Mouse (Mus musculus): ENCODE measurements around the gene Nt5c1b.

The Nt5c1b gene

DNA sequence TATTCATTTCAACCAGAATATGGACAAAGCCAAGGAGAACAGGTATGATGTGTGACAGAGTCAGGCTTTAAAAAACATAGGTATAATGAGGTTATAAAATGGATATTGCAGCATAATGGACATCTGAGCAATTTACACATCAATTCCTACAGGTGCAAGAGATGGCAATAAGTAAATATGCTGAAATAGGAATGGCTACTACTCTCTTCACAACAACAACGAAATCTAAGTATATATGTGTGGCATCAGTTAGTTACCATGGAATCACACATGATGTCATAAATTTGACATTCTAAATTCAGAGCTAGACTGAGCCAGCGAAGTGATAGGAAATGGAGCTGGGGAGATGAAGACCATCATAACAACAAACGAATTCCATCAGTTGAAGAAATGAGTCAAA lies at the start of gene Nt5c1b:
Nt5c1b (plus strand) TSS at position 301 of the 400 bp plus-strand sequence.
- DNase-seq = no peak

- no peak for DNase-seq
Measured at GRCm38 (mm10) chr12:10327651-10328050, 42.1 kb upstream of the Nt5c1b start.

GRCm38 (mm10) chr12:10329460-10329859 lies 40.3 kb upstream of the Nt5c1b start:
- no peak for DNase-seq

GRCm38 (mm10) chr12:10340604-10341003 lies 29.2 kb upstream of the Nt5c1b start:
- no peak for DNase-seq

DNA sequence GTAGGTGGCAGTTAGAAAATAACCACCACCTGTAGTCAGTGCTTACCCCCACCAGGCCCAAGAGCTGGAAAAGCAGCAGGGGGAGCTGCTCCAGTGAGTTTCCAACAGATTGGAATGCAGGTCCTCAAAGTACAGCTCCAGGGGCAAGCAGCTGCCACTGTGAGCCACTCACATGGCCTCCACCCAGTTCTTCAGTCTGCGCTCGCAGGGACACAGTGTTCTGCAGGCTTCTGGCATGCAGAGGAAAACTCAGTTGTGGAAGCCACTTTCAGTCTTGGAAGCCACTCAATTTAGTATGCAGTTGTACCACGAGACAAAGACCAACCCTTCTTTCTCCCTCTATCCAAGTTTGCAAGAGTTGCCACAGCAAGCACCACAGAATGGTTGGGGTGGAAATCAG lies 19.1 kb upstream of the Nt5c1b start:
- DNase-seq = no peak

DNA sequence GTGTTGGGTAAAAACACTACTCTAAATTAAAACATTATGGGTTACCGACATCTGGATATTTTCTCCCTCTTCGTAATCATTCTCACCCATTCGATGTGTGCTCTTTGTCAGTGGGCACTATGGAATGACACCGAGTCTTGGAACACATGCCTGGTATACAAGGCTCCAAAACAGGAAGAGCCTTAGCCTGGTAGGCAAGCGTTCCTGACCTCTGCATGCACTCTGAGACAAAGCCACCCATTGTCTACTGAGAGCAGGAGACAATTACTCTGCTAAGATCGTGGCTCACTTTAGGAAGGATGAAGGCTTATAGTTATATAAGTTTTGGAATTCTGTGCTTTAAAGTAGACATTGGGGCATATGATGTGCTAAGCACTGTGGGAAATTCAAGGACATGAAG lies 12.0 kb upstream of the Nt5c1b start:
- no peak for DNase-seq

DNA sequence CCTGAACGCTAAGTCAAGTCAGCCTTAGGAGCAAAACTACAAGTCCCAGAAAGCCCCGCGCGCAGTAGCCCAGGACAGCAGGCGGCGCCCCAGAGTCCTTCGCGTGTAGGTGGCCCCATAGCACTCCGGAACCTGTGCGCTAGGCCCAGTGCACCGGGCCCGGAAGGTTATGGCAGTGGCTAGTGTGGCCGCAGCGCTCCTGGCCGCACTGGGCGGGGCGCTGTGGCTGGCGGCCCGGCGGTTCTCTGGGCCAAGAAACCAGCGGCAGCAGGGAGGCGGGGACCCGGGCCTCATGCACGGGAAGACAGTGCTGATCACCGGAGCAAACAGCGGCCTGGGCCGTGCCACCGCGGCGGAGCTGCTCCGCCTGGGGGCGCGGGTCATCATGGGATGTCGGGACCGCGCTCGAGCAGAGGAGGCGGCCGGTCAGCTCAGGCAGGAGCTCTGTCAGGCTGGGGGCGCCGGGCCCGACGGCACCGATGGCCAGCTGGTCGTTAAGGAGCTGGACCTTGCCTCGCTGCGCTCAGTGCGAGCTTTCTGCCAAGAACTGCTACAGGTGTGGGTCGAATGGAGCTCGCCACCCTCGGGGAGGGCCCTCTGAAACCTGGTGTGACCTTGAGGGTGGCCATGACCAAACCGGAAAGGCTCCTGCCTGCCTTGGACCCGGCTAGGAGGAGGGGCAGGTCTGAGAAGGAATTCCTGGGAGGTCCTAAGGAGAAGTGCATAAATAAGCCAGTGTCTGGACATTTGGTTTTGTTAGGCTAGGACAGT lies 21.1 kb downstream of the Nt5c1b start, which contains the start of gene Rdh14:
Rdh14 (plus strand) TSS at position 102 of the 771 bp plus-strand sequence.
- DNase-seq = peak; percentile 93

DNA sequence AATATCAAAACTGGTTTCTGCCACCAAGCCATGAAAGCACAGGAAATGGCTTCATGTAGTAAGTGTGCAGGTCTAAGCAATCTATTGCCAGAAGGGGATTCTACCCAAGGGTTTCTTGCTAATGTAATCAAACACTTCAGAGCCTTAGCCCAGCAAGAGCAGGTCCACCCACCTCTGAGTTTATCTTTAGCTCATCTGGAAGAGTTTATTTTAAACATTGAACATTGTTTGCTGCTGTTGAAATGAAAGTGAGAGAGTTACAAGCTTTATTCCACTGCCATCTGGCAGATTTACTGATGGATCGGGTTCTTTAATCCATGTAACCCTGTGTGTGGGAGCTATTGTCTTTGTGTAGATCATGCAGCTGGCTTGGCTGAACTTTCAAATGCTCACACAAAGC lies 31.0 kb downstream of the Nt5c1b start:
- no peak for DNase-seq

- DNase-seq = no peak
Measured at GRCm38 (mm10) chr12:10402421-10403115, 32.8 kb downstream of the Nt5c1b start.

DNA sequence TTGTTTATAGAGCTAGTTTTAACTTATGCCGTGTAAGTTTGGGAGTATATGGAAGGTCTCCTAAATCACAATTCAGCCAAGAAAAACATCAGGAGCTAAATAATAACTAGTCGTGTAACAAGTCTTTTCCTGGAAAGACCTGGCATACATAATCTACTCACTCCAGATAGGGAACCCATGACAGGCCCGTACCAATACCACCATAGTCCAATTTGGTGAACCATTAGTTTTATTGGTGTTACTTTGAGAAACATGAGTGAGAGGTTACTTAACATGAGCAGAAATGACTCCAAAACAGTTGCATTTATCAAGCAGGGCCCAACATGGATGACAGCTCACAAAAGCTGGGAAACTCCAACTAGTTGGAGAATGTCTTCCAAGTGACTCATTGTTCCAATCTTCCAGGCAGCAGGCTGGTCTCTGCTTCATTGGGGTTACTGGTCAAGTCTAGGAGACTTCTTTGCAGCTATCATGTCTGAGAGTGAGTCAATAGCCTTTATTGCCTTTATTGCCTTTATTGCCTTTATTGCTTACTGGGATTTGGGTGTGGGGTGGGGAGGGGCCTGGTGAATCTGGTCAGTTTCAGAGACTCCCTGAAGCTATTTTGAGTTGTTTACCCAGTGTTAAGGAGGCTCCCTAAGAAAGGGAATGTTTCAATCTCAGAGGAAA lies 40.9 kb downstream of the Nt5c1b start:
- no peak for DNase-seq

DNA sequence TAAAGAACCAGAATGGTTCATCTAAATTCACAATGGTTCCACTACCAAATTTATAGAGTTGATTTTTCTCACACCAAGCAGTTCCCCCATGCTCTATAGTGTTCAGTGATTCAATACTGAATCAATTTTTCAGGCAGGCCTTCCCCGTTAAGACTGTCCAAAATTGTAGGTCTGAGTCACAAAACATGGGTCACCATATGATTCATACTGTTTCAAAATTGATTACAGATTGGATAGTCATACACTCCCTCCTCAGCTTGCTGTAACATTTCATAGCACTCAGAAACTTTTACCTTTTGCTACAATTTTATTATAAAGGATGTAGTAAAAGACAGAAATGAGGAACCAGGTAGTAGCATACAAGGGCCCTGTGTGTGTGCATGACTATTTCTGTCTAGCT lies 41.7 kb downstream of the Nt5c1b start:
- no peak for DNase-seq

DNA sequence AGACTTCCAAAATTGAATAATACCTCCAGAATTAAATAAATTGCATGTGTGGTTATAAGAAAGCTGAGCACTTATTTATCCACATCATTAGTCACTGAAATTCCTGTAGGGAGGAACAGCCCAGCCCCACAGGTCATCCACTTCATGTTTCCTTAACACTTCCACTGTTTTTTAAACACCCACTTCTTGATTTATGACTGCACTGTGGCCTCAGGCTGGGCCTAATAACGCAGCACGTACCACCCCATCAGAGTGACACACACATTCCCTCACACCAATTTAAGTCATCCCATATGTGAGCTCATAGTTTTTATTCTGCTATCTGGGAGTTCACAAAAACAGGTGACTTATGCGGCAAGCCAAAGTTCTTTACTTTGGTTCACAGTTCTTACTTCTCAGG lies 52.6 kb downstream of the Nt5c1b start:
- no peak for DNase-seq

DNA sequence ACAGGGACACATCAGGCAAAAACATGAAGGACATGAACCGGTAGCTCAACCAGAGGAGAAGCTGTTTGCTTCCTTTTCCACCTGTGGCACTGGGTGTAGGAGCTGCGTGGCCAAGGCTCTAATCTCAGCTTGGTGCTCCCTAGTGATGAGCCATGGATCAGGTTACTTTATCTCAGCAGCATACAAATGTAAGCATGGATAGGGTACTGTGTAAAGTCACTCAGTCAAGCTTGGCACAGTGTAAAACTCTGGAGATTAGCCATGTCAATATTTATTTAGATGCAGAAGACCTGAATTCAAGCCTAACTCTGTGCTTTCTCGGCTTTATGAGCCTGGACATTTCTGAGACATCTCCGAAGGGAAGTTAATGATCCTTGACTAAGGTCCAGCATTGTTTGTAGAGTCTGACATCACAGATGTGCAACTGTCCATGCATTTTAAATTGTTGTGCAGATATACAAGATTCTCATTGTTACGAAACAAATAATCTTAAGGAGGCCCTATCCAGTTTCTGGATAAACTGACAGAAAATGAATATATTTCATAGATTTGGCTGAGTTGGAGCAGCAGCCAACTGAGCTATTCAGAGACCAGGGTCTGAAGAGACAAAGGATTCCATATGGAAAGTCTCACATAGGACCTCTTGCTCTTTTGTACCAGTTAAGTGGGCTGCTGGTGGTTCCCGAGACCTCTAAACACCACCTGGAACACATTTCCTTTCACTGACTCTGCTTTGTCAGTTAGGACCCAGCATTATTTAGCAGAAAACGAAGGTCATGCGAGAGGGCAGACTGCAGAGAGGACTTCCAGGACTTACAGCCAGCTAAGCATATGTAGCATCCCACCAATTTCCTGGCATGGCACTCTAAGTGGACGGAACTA lies 56.5 kb downstream of the Nt5c1b start:
- no peak for DNase-seq

DNA sequence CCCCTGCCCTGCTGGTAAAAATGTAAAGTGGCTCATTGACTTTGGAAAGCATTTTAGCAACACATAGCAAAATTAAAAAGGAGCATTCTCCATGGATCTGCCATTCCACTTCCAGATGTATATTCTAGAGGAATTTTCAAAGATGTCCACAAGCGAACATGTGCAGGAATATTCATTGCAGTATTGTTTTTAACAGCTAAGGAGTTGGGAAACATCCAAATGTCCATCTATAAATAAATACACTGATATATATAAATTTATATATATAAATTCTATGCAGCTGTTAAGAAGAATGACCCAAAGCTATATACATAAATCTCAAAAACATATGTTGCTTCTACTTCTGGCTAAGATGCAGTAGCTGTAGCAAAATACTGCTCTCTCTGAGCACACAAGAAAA lies 61.2 kb downstream of the Nt5c1b start:
- no peak for DNase-seq

DNA sequence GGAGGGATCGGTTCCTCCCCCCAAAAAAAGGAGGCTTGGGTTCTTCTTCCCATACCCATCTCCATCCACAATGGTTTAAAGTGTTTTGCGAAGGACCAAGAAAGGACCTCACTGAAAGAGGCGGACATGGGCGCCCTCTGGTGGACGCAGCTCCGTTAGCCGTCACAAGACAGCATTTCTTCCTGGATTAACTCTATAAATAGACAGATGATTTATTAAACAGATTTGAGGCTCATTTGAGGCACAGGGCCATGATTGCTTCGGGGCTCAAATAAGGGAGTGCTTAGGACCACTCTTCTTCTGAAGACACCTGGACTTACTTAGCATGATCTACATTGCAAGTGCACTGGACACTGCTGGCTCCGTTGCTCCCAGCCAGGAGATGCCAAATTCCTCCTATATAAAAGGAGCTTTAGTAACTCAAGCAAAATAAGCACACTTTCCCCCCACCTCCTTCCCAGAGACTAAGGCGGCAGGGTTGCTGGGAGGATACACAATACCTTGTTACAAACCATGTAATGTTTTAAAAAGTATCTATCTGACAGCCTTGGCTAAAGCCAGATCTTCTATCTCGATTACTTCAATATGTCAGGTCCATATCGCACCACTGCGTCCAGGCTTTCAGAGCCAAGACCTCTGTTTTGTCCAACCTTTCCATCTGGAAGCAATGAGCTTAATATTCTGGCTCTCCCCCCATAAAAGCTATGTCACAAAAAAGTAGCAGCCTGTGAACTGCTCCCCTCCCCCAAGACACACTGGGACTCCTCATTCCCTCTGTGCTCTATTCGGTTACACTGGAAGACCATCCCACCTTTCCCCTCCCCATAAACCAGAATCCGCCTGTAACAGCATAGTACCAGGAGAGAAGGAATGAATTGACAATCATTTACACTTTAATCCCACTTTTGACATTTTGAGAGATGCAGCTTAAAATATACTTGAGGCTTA lies 68.6 kb downstream of the Nt5c1b start:
- DNase-seq = peak; percentile 72

Measured in liver (tissue).